Mouse (Mus musculus) embryonic fibroblast, embryonic 13.5 days (primary cell): ENCODE results near the gene Hnf1a.

Source experiments
- CTCF ChIP-seq: IDR thresholded peaks from 2 replicates; pipeline ENCODE4 v1.5.1; 2011; ENCODE audit warnings: mild to moderate bottlenecking, control low read depth, low read length, moderate library complexity, borderline replicate concordance; ENCODE audit not compliant: insufficient read depth
- POLR2A ChIP-seq: IDR thresholded peaks from 2 replicates; pipeline ENCODE4 v1.6.1; 2011; ENCODE audit warnings: low read depth, mild to moderate bottlenecking, control low read depth, low read length, moderate library complexity

DNA sequence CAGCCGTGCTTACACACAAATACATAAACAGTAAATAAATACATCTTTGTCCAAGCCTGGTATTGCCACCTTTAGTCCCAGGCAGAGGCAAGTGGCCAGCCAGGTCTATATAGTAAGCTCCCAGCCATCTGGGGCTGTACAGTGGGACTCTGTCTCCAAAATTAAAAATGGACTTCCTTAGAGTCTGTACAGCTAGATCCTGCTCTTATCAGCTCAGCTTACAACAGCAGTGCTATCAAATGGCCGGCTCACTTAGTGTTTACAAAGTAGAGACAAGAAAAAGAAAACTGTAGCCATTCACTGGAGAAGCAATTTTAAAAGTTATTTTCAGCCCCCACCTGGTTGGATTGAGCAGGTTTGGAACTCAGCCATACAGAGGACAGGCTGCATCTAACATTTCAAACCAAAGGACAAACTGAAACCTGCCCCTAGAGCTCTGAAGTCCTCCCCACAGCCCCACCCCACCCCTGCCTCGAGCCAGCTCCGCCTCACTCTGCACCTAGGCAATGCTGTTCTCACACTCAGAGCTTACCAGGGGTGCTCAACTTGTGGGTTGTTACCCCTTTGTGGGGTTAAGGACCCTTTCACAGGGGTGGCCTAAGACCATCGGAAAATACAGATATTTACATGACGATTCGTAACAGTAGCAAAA, 6.5 kb downstream of the Hnf1a start:
- TF ChIP-seq CTCF (no peak), POLR2A (no peak)
